In the genomic region with DNA sequence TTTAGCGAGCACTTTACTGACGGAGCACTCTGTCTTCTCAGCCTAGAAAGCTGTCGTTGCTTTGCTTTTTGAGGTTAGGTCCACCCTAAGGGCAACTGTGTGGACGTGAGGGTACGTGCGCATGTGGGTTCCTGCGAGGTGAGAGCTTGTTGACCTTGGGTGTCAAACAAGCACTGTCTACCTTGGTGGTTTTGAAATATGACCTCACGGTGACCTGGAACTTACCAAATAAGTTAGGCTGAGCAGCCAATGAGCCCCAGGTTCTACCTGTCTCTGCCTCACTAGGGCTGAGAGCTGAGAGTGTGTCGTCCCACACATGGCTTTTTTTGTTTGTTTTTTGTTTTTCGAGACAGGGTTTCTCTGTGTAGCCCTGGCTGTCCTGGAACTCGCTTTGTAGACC, we compare ENCODE assay signal across 22 mouse cellular contexts. TPM values are rescaled to one million over a fixed set of nuclear protein-coding genes. Genes with fewer than 3 reads are reported as not detected.
DNase-seq lines count a peak whose midpoint lies in the region; ATAC-seq and TF ChIP-seq lines count a peak whose summit lies in the region.
"Had no signal": no experiment of that assay in that cellular context is flagged by ENCODE, and none has a peak within 500 bp of the region (broad histone marks: within the 10 kb centered on the region; RNA-seq: fewer than 3 reads in every experiment).

No protein-coding gene starts in this region.

- peaks cover 56% of the 10 kb centered on the region for H3K4me1 ChIP-seq in liver, adult 2 months (ENCODE audit: control insufficient read depth, insufficient read depth, low read length)
- peaks cover 57% of the 10 kb centered on the region for H3K4me1 ChIP-seq in neural tube, embryonic 15.5 days
- H3K4me1 ChIP-seq in liver, embryonic 15.5 days (replicated peaks) = peaks cover 66% of the 10 kb centered on the region

- no peaks in the 10 kb centered on the region for H3K9me3 ChIP-seq in neural tube, embryonic 15.5 days (replicated peaks)
- H3K9me3 ChIP-seq in liver, embryonic 15.5 days (replicated peaks) = no peaks in the 10 kb centered on the region
- H3K9me3 ChIP-seq: embryonic facial prominence, embryonic 12.5 days; forebrain, embryonic 13.5 days; hindbrain, embryonic 10.5 days; kidney, embryonic 15.5 days; midbrain, embryonic 12.5 days; neural tube, embryonic 12.5 days had no signal

- H3K4me3 ChIP-seq in liver, adult 2 months (ENCODE audit: insufficient read depth, low read depth, low read length) = no peak overlapping the region
- no peak overlapping the region for H3K4me3 ChIP-seq in neural tube, embryonic 15.5 days (replicated peaks)
- H3K4me3 ChIP-seq in liver, embryonic 15.5 days (replicated peaks) = no peak overlapping the region
- H3K4me3 ChIP-seq: embryonic facial prominence, embryonic 12.5 days; forebrain, embryonic 13.5 days; gastrocnemius, adult 2 months; hindbrain, embryonic 10.5 days; kidney, embryonic 15.5 days; midbrain, embryonic 12.5 days; neural tube, embryonic 12.5 days had no signal

- TF ChIP-seq CTCF in liver, adult 2 months (IDR thresholded peaks at IDR 0.05; ENCODE audit: low read depth, low read length) = no peak

- WGBS in liver, adult 2 months = 25% methylated on average over 11 of the region's 11 CpGs
- 92% methylated on average over 11 of the region's 11 CpGs for WGBS in neural tube, embryonic 15.5 days
- 80% methylated on average over 11 of the region's 11 CpGs for WGBS in liver, embryonic 15.5 days (ENCODE audit: insufficient replicate concordance)

- no peak overlapping the region for H3K4me2 ChIP-seq in neural tube, embryonic 15.5 days
- H3K4me2 ChIP-seq in liver, embryonic 15.5 days = no peak overlapping the region
- H3K4me2 ChIP-seq: embryonic facial prominence, embryonic 12.5 days; forebrain, embryonic 13.5 days; kidney, embryonic 15.5 days; midbrain, embryonic 12.5 days; neural tube, embryonic 12.5 days had no signal

- no peak overlapping the region for H3K9ac ChIP-seq in liver, adult 2 months (ENCODE audit: low read depth, low read length)
- no peak overlapping the region for H3K9ac ChIP-seq in neural tube, embryonic 15.5 days (replicated peaks)
- no peak overlapping the region for H3K9ac ChIP-seq in liver, embryonic 15.5 days
- H3K9ac ChIP-seq: embryonic facial prominence, embryonic 12.5 days; forebrain, embryonic 13.5 days; kidney, embryonic 15.5 days; midbrain, embryonic 12.5 days; neural tube, embryonic 12.5 days had no signal

- peak overlapping the region; percentile 99 for H3K27ac ChIP-seq in liver, adult 2 months (replicated peaks; ENCODE audit: insufficient read depth, low read depth, low read length)
- 0 out of 2 replicates have a peak overlapping the region, but pooled peaks have one; percentile 56 for H3K27ac ChIP-seq in neural tube, embryonic 15.5 days (replicated peaks)
- peak overlapping the region; percentile 80 for H3K27ac ChIP-seq in liver, embryonic 15.5 days (replicated peaks)
- H3K27ac ChIP-seq: embryonic facial prominence, embryonic 12.5 days; forebrain, embryonic 13.5 days; hindbrain, embryonic 10.5 days; hindbrain, postnatal 0 days; kidney, embryonic 15.5 days; midbrain, embryonic 12.5 days; neural tube, embryonic 12.5 days had no signal

- H3K36me3 ChIP-seq in liver, adult 2 months (ENCODE audit: control insufficient read depth, insufficient read depth, low read length) = no peaks in the 10 kb centered on the region
- no peaks in the 10 kb centered on the region for H3K36me3 ChIP-seq in neural tube, embryonic 15.5 days
- peaks cover 28% of the 10 kb centered on the region for H3K36me3 ChIP-seq in liver, embryonic 15.5 days (replicated peaks)
- H3K36me3 ChIP-seq: neural tube, embryonic 12.5 days had no signal

- no peaks in the 10 kb centered on the region for H3K27me3 ChIP-seq in liver, adult 2 months (ENCODE audit: control insufficient read depth, insufficient read depth, low read length)
- H3K27me3 ChIP-seq in neural tube, embryonic 15.5 days (replicated peaks) = no peaks in the 10 kb centered on the region
- H3K27me3 ChIP-seq in liver, embryonic 15.5 days = no peaks in the 10 kb centered on the region
- H3K27me3 ChIP-seq: embryonic facial prominence, embryonic 12.5 days; forebrain, embryonic 13.5 days; kidney, embryonic 15.5 days; midbrain, embryonic 12.5 days; neural tube, embryonic 12.5 days had no signal

- ATAC-seq in neural tube, embryonic 15.5 days (ENCODE audit: low FRiP score) = no peak
- peak; percentile 72 for ATAC-seq in liver, embryonic 15.5 days (ENCODE audit: insufficient read depth)
- ATAC-seq: forebrain, embryonic 13.5 days; hindbrain, postnatal 0 days; intestine, embryonic 16.5 days had no signal

- TF ChIP-seq POLR2A in liver, adult 2 months (IDR thresholded peaks at IDR 0.05; ENCODE audit: extremely low read depth, insufficient read depth, low read length) = no peak

- DNase-seq in liver, adult 2 months (ENCODE audit: extremely low read depth, low read depth, low spot score) = peak; percentile 99
- DNase-seq in liver = no peak
- DNase-seq in neural tube, embryonic 10.5 days (ENCODE audit: extremely low spot score, low spot score) = no peak
- no peak for DNase-seq in left cerebral cortex, adult 9 months (ENCODE audit: low spot score in 2 of 2)
- DNase-seq in cerebellum, adult 9-10 months = no peak
- DNase-seq: cerebellum, adult 18-20 months; cerebellum, postnatal 25 days; gastrocnemius, adult 2 months; kidney, postnatal 36 days; layer of hippocampus, adult 9-11 months; retina, postnatal 1 day; thymus, postnatal 25 days had no signal

- H3K79me2 ChIP-seq in liver, adult 2 months (ENCODE audit: control insufficient read depth, insufficient read depth, low read length) = peaks cover 34% of the 10 kb centered on the region; the same call in 1 of the 2 replicates

RNA-seq across cellular contexts. Expression of gene Klhl25, which starts 8.1 kb away (rescaled TPM):
- 10.9 and 12.0 TPM in 2 replicates for total RNA-seq in liver, adult 2 months (2014; rRNA removed)
- 20.0 and 27.9 TPM in 2 replicates for polyA plus RNA-seq in liver, adult 2 months (2012; rRNA removed)
- polyA plus RNA-seq in neural tube, embryonic 15.5 days (2015; fragmentation: Nextera tagmentation; extraction: Ambion mirVana) = 22.0 and 22.1 TPM in 2 replicates
- polyA plus RNA-seq in liver, embryonic 15.5 days (2015; fragmentation: Nextera tagmentation; extraction: Ambion mirVana) = 15.5 and 19.8 TPM in 2 replicates
